Mouse (Mus musculus): Measurements from ENCODE around the gene Pcdh15.

- TF ChIP-seq CTCF (IDR thresholded peaks at IDR 0.05; ENCODE audit: low read depth) (no peak), EP300 (optimal IDR thresholded peaks at IDR 0.05) (no peak)
Measured at GRCm38 (mm10) chr10:73096531-73097135, 2.5 kb upstream of the Pcdh15 start.
